Mouse (Mus musculus): ENCODE measurements around the gene Srgn.

GRCm38 (mm10) chr10:62522346-62522950, 4.8 kb downstream of the Srgn start:
- TF ChIP-seq POLR2A (IDR thresholded peaks at IDR 0.05; ENCODE audit: insufficient read depth, low read length) (no peak), CTCF (IDR thresholded peaks at IDR 0.05; ENCODE audit: low read depth, low read length) (no peak), EP300 (IDR thresholded peaks at IDR 0.05; ENCODE audit: insufficient read depth, low read depth, low read length) (no peak)
